Mouse (Mus musculus): ENCODE measurements around the gene Erc2. TPM values are rescaled to one million over a fixed set of nuclear protein-coding genes. Genes with fewer than 3 reads are reported as not detected.

The Erc2 gene
- total RNA-seq, 2 experiments from 2014 or later: not detected

GRCm38 (mm10) chr14:28128999-28129398 is 506.8 kb downstream of the Erc2 start:
- ATAC-seq (replicated peaks; ENCODE audit: low FRiP score, poor library complexity, severe bottlenecking): no peak

GRCm38 (mm10) chr14:28143998-28144397 is 521.8 kb downstream of the Erc2 start:
- no peak for ATAC-seq (replicated peaks; ENCODE audit: low FRiP score, poor library complexity, severe bottlenecking)

- no peak for ATAC-seq (replicated peaks; ENCODE audit: low FRiP score, poor library complexity, severe bottlenecking)
These were observed 525.0 kb downstream of the Erc2 start for GRCm38 (mm10) chr14:28147201-28147600.

- ATAC-seq (replicated peaks; ENCODE audit: low FRiP score, poor library complexity, severe bottlenecking): no peak
These were observed 528.7 kb downstream of the Erc2 start for GRCm38 (mm10) chr14:28150942-28151341.

- ATAC-seq (replicated peaks; ENCODE audit: low FRiP score, poor library complexity, severe bottlenecking): no peak
These were observed 533.5 kb downstream of the Erc2 start for GRCm38 (mm10) chr14:28155706-28156105.

GRCm38 (mm10) chr14:28160852-28161251 is 538.6 kb downstream of the Erc2 start:
- ATAC-seq (replicated peaks; ENCODE audit: low FRiP score, poor library complexity, severe bottlenecking): no peak

GRCm38 (mm10) chr14:28164642-28165408 is 542.6 kb downstream of the Erc2 start:
- ATAC-seq (replicated peaks; ENCODE audit: low FRiP score, poor library complexity, severe bottlenecking): no peak

- ATAC-seq (replicated peaks; ENCODE audit: low FRiP score, poor library complexity, severe bottlenecking): no peak
These were observed 543.5 kb downstream of the Erc2 start for GRCm38 (mm10) chr14:28165621-28166211.

GRCm38 (mm10) chr14:28170711-28171110 is 548.5 kb downstream of the Erc2 start:
- ATAC-seq (replicated peaks; ENCODE audit: low FRiP score, poor library complexity, severe bottlenecking): no peak

GRCm38 (mm10) chr14:28171364-28171763 is 549.1 kb downstream of the Erc2 start:
- no peak for ATAC-seq (replicated peaks; ENCODE audit: low FRiP score, poor library complexity, severe bottlenecking)

GRCm38 (mm10) chr14:28173736-28174135 is 551.5 kb downstream of the Erc2 start:
- no peak for ATAC-seq (replicated peaks; ENCODE audit: low FRiP score, poor library complexity, severe bottlenecking)

- no peak for ATAC-seq (replicated peaks; ENCODE audit: low FRiP score, poor library complexity, severe bottlenecking)
These were observed 559.0 kb downstream of the Erc2 start for GRCm38 (mm10) chr14:28181070-28181825.

- no peak for ATAC-seq (replicated peaks; ENCODE audit: low FRiP score, poor library complexity, severe bottlenecking)
These were observed 570.6 kb downstream of the Erc2 start for GRCm38 (mm10) chr14:28192711-28193364.

- no peak for ATAC-seq (replicated peaks; ENCODE audit: low FRiP score, poor library complexity, severe bottlenecking)
These were observed 581.6 kb downstream of the Erc2 start for GRCm38 (mm10) chr14:28203874-28204273.

GRCm38 (mm10) chr14:28206303-28206702 is 584.1 kb downstream of the Erc2 start:
- ATAC-seq (replicated peaks; ENCODE audit: low FRiP score, poor library complexity, severe bottlenecking): no peak

GRCm38 (mm10) chr14:28225550-28225949 is 603.3 kb downstream of the Erc2 start:
- ATAC-seq (replicated peaks; ENCODE audit: low FRiP score, poor library complexity, severe bottlenecking): no peak

GRCm38 (mm10) chr14:28230563-28230962 is 608.3 kb downstream of the Erc2 start:
- ATAC-seq (replicated peaks; ENCODE audit: low FRiP score, poor library complexity, severe bottlenecking): no peak

GRCm38 (mm10) chr14:28231241-28231640 is 609.0 kb downstream of the Erc2 start:
- ATAC-seq (replicated peaks; ENCODE audit: low FRiP score, poor library complexity, severe bottlenecking): no peak

- no peak for ATAC-seq (replicated peaks; ENCODE audit: low FRiP score, poor library complexity, severe bottlenecking)
These were observed 616.3 kb downstream of the Erc2 start for GRCm38 (mm10) chr14:28238336-28239048.

GRCm38 (mm10) chr14:28240111-28240510 is 617.9 kb downstream of the Erc2 start:
- ATAC-seq (replicated peaks; ENCODE audit: low FRiP score, poor library complexity, severe bottlenecking): no peak
